9 mouse cellular contexts compared by ENCODE assay signal in the genomic region with DNA sequence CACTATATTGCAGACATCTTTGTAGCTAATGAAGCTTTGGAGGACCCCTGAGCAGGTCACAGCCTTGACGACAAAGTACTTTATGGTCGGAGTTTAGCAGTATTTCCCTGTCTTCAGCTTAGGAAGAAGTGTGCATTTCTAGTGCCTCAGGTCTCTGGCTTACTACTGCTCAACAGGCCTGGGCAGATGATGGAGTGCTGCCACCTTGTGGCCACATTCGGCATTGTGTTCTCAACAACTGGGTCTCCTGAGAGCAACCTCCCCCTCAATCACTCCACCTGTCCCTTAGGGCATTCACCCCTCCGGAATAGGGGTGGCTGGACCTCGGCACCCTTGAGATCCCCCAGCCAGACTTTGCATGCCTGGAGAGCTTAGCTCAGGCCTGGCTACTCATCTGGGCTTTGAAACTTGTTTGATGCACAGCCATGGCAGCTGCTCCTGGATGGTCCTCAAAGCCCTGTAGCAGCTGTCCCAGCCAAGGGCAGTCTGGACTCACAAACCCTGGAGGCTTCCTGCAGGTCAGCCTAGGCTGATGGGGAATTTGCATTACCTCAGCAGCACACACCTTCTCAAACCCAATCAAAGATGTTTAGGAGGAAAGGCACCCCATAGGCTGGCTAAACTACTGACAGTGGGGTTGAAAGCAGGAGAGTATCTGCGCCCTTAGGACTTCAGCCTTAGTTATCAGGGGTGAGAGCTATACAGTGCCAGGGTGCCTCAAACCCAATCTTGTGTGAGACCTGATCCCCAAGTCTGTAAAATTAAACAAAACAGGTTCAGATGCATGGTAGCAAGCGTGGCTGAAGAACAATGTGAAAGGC. TPM values are rescaled to one million over a fixed set of nuclear protein-coding genes. Genes with fewer than 3 reads are reported as not detected.
DNase-seq lines count a peak whose midpoint lies in the region; ATAC-seq lines count a peak whose summit lies in the region.
"Had no signal": no experiment of that assay in that cellular context is flagged by ENCODE, and none has a peak within 500 bp of the region (broad histone marks: within the 10 kb centered on the region; RNA-seq: fewer than 3 reads in every experiment).

No protein-coding gene starts in this region.

- no peak overlapping the region for H3K4me3 ChIP-seq in forebrain, embryonic 16.5 days (replicated peaks; ENCODE audit: low read length)

- DNase-seq in ES-CJ7 (ENCODE audit: low read depth, low spot score), result peak; percentile 85
- DNase-seq in cerebellum, adult 11-12 months, result peak; percentile 76
- DNase-seq in heart, postnatal 36 days, result peak; percentile 87 to 92
- peak; percentile 76 to 92 for DNase-seq in layer of hippocampus, adult 18-20 months (ENCODE audit: low spot score in 2 of 2)
- DNase-seq in lung, adult 18-20 months, result peak; percentile 81 to 85
- DNase-seq in testis, postnatal 14 days (ENCODE audit: low spot score), result peak; percentile 63

- H3K27ac ChIP-seq in forebrain, embryonic 16.5 days (ENCODE audit: low read length), result peak overlapping the region; percentile 33

- intact Hi-C loops in heart, postnatal 36 days (cut with DNase I), result loop anchor here (1.0 to 5.0 kb wide), 5 partner anchors 28 to 136 kb away; partner anchors contain the start of gene Sema3f

- no peak overlapping the region for H3K9ac ChIP-seq in forebrain, embryonic 16.5 days (replicated peaks; ENCODE audit: low read depth, low read length)

- H3K4me1 ChIP-seq in forebrain, embryonic 16.5 days (replicated peaks; ENCODE audit: control insufficient read depth, insufficient read depth, low read length), result peaks cover 28% of the 10 kb centered on the region

- WGBS in forebrain, embryonic 16.5 days, result 22% methylated on average over 7 of the region's 7 CpGs

- no peaks in the 10 kb centered on the region for H3K9me3 ChIP-seq in forebrain, embryonic 16.5 days (ENCODE audit: control insufficient read depth, low read length)
- H3K9me3 ChIP-seq: megakaryocyte, embryonic 14.5 days had no signal

- no peaks in the 10 kb centered on the region for H3K27me3 ChIP-seq in forebrain, embryonic 16.5 days (replicated peaks; ENCODE audit: control insufficient read depth, insufficient read depth, low read length)

- peak; percentile 72 for ATAC-seq in forebrain, embryonic 16.5 days
- ATAC-seq in neutrophil, adult 5-6 weeks (ENCODE audit: extremely low read depth, insufficient number of reproducible peaks, low FRiP score, poor library complexity, severe bottlenecking), result peak; percentile 54

- peaks cover 38% of the 10 kb centered on the region for H3K36me3 ChIP-seq in forebrain, embryonic 16.5 days (ENCODE audit: control insufficient read depth, insufficient read depth)

- no peak overlapping the region for H3K4me2 ChIP-seq in forebrain, embryonic 16.5 days (ENCODE audit: low read length)

RNA-seq across cellular contexts. Expression of gene Sema3f, which starts 28.0 kb away (rescaled TPM):
- 11.0 and 14.9 TPM in 2 replicates for polyA plus RNA-seq in forebrain, embryonic 16.5 days (2015; fragmentation: Nextera tagmentation; extraction: Ambion mirVana)
- 10 to 100 TPM; 16.0 to 16.9 TPM for total RNA-seq in heart, postnatal 36 days (2021)
- 1 to 10 TPM; 2.8 to 5.9 TPM for total RNA-seq in layer of hippocampus, adult 18-20 months (2021)
- total RNA-seq in neutrophil, adult 5-6 weeks (2017), result 0.12 and 0.35 TPM in 2 replicates

RNA-seq across cellular contexts. Expression of gene Rbm5, which starts 32.6 kb away (rescaled TPM):
- 294 and 303 TPM in 2 replicates for polyA plus RNA-seq in forebrain, embryonic 16.5 days (2015; fragmentation: Nextera tagmentation; extraction: Ambion mirVana)
- 10 to 100 TPM; 47.2 to 52.6 TPM for total RNA-seq in heart, postnatal 36 days (2021)
- total RNA-seq in layer of hippocampus, adult 18-20 months (2021), result 100 to 1,000 TPM; 126 to 142 TPM
- 662 and 675 TPM in 2 replicates for total RNA-seq in neutrophil, adult 5-6 weeks (2017)

RNA-seq across cellular contexts. Expression of gene Gnat1, which starts 58.7 kb away (rescaled TPM):
- 1.2 and 1.4 TPM in 2 replicates for polyA plus RNA-seq in forebrain, embryonic 16.5 days (2015; fragmentation: Nextera tagmentation; extraction: Ambion mirVana)
- total RNA-seq in heart, postnatal 36 days (2021), result not detected
- not detected for total RNA-seq in layer of hippocampus, adult 18-20 months (2021)
- total RNA-seq in neutrophil, adult 5-6 weeks (2017), result 1.7 TPM in 1 of 2 replicates, not detected in the other
